In the genomic region with DNA sequence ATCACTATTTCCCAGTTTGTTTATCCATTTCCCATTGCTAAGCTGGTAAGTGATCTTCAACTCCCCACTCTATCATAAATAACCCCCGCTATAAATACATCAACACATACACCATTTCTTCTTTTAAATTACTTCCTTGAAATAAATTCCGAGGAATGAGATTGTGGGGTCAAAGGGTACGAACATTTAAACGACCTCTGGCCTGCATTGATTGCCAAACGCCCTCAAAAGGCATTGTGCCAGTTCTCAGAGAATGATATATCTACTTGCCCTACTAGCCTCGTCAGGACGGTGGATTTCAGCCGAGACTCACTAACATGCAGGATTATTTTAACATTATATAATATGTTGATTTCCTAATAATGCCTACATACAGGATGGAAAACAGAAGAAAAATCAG, we compare ENCODE assay signal across 28 mouse cellular contexts. TPM values are rescaled to one million over a fixed set of nuclear protein-coding genes. Genes with fewer than 3 reads are reported as not detected.
"Had no signal": no experiment of that assay in that cellular context is flagged by ENCODE, and none has a peak within 500 bp of the region (broad histone marks: within the 10 kb centered on the region; RNA-seq: fewer than 3 reads in every experiment).

No protein-coding gene starts in this region.

- H3K36me3 ChIP-seq: limb, embryonic 10.5 days; limb, embryonic 13.5 days; midbrain, embryonic 10.5 days; midbrain, embryonic 13.5 days; neural tube, embryonic 13.5 days had no signal

- H3K4me3 ChIP-seq: layer of hippocampus, adult 2 months; limb, embryonic 10.5 days; limb, embryonic 13.5 days; midbrain, embryonic 10.5 days; midbrain, embryonic 13.5 days; myocyte; neural tube, embryonic 13.5 days had no signal

- H3K27ac ChIP-seq: layer of hippocampus, adult 2 months; limb, embryonic 10.5 days; limb, embryonic 13.5 days; liver, embryonic 14.5 days; macrophage; midbrain, embryonic 10.5 days; midbrain, embryonic 13.5 days; neural tube, embryonic 13.5 days; stomach, postnatal 0 days had no signal

- H3K4me1 ChIP-seq: limb, embryonic 13.5 days had no signal

- H3K4me2 ChIP-seq: limb, embryonic 13.5 days; lung, embryonic 14.5 days; midbrain, embryonic 13.5 days; neural tube, embryonic 13.5 days had no signal

- DNase-seq: kidney, adult 18-20 months; kidney, postnatal 14 days; layer of hippocampus, adult 9-11 months; liver; liver, postnatal 0 days; lung, embryonic 14.5 days; retina, postnatal 1 day; right cerebral cortex, postnatal 25 days; thymus, adult 2 months; thymus, postnatal 14 days; thymus, postnatal 4 days had no signal

- H3K9me3 ChIP-seq: limb, embryonic 10.5 days; midbrain, embryonic 13.5 days; neural tube, embryonic 13.5 days had no signal

- ATAC-seq: liver, postnatal 0 days; lung, postnatal 0 days; midbrain, embryonic 13.5 days; midbrain, embryonic 16.5 days had no signal

- H3K9ac ChIP-seq: limb, embryonic 13.5 days; liver, embryonic 14.5 days; liver, postnatal 0 days; lung, embryonic 14.5 days; midbrain, embryonic 13.5 days; neural tube, embryonic 13.5 days had no signal

RNA-seq across cellular contexts. Expression of a gene that starts 38.2 kb away (rescaled TPM):
- total RNA-seq: monocyte, adult 5-6 weeks; neutrophil, adult 5-6 weeks had no signal
- polyA plus RNA-seq: kidney, embryonic 16.5 days; large intestine, adult 2 months; limb, embryonic 10.5 days; limb, embryonic 13.5 days; liver, embryonic 14.5 days; liver, postnatal 0 days; lung, embryonic 14.5 days; lung, postnatal 0 days; macrophage; myocyte; stomach, embryonic 14.5 days; stomach, postnatal 0 days had no signal
